Mouse (Mus musculus): ENCODE measurements at regions not wholly inside any gene's neighbourhood (a gene's known extent, or its start where the extent isn't known, plus 50 kb on each side); places are given as distances from the start of the nearest gene placed in this dataset.
"Not testable (repeated sequence)": the region's sequence is repeated elsewhere in the genome, so short reads cannot be mapped to it uniquely, and the experiment has no call there.

DNA sequence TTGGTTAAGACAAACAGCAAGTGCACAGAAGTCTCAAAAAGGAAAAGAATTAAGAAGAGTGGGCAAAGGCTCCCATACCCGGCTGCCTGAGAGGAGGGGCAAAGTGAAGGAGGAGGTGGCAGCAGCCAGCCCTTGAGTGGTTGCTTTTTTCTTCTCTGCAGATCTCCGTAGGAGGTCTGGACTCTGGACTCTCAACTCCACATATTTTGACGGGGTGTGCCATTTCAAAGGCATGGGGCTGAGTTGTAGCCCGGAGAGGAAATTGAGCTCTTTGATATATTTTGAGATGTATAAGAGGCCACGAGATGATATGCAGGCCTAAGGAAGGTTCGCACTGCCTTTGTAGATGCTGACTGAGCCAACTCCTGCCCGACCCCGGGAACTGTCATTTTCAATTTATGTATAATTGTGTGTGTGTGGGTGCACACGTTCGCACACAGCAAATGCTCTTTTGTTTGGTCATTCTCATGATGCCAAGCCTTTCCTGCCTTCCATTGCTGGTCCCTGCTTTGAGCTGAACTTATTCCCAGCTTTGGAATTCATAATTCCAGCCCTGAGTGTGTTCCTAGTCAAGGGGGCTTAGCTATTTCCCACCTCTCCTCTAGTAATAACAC, 56.4 kb downstream of the Cxcr4 start:
- intact Hi-C loops (cut with DNase I): no loop called here
- no peak for DNase-seq (ENCODE audit: low spot score in 2 of 2)

DNA sequence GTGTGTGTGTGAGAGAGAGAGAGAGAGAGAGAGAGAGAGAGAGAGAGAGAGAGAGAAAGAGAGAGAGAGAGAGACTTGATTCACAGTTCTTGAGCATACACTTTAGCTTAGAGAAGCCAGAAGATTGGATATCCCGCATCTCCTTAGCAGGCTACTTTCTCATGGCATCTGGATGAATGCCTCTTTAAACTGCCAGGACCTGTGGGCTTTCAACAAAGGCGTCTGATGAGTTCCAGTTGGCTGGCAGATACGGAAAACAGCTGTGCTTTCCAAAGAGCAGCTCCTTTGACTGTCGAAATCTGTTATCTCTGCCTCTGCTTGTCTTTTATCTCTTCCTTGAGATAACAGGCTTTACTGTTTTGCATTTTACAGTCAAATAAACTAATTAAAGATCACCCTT, 59.5 kb downstream of the Cxcr4 start:
- peak in 1 of 2 experiments; percentile 12 for DNase-seq (ENCODE audit: low spot score in 2 of 2)
- intact Hi-C loops (cut with DNase I): no loop called here

DNA sequence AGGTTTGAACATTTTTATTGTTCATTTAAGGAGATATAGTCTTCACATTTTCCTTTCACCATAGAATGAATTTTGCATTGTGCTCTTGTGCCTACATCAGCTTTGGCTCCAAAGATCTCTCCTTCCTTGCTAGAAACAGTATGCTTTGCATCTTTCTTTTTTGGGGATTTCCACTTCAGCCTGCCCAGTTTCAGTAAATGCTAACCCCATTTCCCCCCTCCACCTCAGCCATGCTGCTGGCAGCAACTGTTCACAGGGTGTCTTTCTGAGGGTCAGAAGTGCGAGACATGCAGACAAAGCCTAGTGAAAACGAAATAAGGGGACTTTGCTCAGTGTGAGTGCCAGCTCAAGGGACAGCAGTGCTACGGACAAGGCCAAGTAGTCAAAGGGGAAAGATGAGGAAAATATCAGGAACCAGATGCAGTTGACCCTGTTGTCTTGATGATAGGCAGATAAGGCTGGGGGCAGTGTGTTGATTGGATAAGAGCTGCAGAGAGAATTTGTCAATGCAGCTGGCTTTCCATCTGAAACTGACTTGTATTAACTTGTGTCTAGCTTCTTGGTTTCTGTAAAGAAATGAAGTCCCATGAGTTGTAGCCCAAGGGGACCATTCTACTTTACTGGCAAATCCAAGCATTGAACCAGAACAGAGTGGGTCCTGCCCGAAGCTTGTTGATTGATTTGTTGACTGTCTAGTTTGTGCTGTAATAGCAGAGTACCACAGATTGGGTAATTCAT, 62.1 kb downstream of the Cxcr4 start:
- intact Hi-C loops (cut with DNase I): no loop called here
- no peak for DNase-seq (ENCODE audit: low spot score in 2 of 2)

DNA sequence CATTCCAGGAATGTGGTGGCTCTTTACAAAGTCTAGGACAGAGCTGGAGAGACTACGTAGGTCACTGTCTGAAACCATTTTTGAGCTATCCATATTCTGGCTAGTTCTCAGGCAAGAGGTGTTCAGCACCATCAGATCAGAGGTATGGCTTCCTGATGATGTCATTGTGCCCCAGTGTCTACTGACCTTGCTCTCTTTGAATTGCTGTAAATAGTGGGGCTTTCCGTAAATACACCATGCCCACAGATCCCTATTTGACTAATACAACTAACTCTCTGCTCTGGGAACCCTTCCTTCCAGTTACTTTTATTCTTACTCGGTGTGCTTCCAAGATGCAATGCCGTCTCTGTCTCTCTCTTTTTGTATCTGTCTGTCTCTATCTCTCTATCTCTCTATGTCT, 72.9 kb downstream of the Cxcr4 start:
- intact Hi-C loops (cut with DNase I): no loop called here
- DNase-seq (ENCODE audit: low spot score in 2 of 2): no peak

DNA sequence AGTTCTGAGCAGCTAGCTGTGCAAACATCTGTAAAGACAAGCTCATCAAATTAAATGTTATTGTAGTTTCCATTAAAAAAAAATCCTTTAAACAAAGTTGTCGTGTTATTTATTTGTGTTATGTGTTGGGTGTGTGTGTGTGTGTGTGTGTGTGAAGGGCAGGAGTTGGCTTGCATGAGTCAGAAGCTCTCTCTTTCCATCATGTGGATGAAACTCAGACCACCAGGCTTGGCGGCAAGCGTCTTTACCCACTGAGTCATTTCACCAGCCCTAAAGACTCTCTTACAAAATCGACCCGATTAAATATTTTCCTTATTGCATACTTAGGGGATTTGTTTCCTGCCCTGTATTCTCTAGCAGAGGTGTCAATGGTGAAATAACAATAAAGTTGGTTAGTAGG, 73.6 kb downstream of the Cxcr4 start:
- intact Hi-C loops (cut with DNase I): no loop called here
- DNase-seq (ENCODE audit: low spot score in 2 of 2): no peak

DNA sequence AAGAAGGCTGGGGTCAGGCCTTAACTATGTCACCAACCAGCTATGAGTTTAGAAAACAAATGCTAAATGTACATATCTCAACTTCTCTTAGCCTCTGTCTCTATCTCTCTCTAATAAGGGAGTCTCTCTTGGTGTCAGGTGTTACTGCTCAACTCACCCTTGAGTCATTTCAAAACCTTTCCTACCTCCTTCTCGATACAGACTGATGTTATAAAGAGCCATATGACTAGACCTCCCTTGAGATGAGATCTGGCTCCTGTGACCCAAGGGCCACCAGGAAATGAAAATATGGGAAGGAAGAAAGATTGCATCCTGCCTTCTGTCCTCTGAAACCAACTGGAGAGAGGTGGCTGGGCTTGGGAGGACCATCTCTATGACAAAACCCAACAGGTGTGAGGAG, 74.7 kb downstream of the Cxcr4 start:
- intact Hi-C loops (cut with DNase I): no loop called here
- no peak for DNase-seq (ENCODE audit: low spot score in 2 of 2)

DNA sequence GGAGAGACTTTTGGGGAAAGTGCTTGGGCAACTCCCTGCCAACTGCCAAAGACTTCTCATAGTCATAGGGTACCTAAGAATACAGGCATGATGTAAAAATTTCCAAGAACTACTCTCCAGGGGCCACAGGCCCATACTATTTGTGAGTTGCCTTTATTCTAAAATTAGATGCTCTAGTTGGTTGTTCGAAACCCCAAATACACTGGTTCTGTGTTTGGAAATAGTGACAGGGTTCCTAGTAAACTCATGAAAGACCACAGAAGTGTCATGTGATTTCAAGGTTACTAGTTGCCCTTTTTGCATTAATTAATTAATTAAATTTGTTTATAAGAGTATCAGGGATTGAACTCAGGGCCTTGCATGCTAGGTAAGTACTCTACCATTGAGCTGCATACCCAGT, 77.8 kb downstream of the Cxcr4 start:
- no peak for DNase-seq (ENCODE audit: low spot score in 2 of 2)
- intact Hi-C loops (cut with DNase I): no loop called here

DNA sequence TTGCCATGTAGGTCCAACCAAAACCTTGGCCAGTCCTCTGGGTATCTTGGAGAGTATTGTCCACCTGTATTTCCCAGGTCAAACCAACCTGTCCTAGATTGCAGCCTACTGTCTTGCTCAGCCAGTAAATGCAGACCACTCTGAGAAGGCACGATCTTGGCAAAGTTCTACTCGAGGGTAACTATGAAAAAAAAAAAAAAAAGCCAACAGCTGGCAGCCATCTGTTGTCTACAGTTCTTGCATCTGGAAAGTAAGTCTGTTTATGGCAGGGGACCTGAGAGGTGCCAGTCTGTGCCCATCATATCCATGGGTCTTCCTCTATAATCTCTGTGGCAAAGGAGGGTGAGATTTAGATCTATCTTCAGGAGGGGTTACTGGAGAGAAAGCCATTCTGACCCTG, 78.2 kb downstream of the Cxcr4 start:
- intact Hi-C loops (cut with DNase I): no loop called here
- DNase-seq (ENCODE audit: low spot score in 2 of 2): no peak

DNA sequence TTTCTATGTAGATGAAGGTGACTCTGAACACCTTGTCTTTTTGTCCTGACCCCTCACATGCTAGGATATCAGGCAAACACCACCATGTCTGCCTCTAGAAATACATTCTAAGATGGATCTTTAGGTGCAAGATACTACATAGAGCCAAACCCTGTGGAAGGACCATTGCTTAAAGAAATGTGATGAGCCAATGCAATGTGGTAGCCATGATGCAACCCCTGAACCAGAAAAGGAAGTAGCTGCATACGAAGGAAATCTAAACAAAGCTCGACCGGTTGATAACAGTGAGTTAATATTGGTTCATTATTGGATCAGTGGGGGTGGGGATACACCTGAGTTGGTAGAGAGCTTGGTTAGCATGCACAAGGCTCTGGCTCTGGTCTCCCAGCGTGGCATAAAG, 78.9 kb downstream of the Cxcr4 start:
- intact Hi-C loops (cut with DNase I): no loop called here
- DNase-seq (ENCODE audit: low spot score in 2 of 2): no peak

DNA sequence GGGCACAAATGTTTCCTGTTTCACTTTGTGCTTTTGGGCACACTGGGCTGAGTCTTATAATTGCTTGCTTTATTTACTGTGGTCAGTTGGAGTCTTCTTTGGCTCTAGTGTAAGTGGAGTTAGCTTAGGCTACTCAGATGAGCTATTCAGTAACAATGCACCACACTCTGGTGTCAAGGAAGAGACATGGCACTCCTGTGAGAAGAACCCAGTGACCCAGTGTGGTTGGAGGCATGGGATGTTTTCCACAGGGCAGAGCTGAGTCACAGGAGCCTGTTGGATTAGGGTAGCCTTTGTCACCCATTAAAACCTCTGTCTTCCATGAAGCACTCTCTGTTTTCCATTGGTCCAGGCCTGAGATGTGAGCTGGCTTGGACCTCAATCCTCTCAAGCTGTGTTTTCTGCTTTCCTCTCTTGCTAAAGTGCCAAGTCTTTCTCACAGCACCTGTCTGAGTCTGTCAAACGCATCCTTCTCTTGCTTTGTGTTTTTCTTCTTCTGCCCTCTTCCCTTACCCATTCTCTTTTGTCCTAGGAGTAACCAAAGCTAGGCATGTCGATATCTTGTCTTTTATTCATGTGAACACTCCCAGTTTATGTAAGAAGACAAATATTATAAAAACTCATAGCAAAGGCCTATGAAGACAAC, 83.2 kb downstream of the Cxcr4 start:
- DNase-seq (ENCODE audit: low spot score in 2 of 2): no peak
- intact Hi-C loops (cut with DNase I): no loop called here

DNA sequence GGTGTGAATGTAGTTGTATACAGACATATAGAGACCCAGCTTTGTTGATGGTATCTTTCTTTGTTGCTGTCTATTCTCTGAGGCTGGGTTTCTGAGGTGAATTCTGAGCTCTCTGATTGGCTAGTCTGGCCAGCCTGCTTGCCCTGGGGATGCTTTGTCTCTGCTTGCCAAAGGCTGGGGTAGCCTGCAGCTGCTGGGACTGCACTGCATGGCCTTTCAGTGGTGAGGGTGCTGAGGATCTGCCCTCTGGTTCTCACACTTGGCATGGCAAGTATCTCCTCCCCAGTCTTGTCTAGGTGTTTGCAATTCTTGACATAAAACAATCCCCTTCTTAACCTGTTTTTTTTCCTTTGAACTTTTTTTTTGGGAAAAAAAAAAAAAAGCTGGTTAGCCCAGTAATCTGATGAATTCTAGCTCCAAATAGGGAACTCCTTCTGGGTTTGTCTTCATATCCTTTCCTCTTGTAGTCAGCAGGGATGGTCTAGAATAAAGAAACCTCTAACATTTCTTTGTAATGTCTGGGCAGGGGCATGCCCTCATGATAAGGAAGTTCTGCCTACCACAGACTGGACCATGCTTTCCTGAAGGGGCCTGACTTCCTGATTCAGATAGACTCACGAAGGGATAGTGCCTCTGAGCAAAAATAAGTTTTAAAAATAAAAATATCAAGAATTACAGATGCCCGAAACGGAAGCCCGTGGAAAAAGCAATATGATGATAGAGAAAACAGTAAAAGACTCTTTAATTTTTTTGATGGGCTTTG, 85.4 kb downstream of the Cxcr4 start:
- intact Hi-C loops (cut with DNase I): no loop called here
- DNase-seq (ENCODE audit: low spot score in 2 of 2): no peak

DNA sequence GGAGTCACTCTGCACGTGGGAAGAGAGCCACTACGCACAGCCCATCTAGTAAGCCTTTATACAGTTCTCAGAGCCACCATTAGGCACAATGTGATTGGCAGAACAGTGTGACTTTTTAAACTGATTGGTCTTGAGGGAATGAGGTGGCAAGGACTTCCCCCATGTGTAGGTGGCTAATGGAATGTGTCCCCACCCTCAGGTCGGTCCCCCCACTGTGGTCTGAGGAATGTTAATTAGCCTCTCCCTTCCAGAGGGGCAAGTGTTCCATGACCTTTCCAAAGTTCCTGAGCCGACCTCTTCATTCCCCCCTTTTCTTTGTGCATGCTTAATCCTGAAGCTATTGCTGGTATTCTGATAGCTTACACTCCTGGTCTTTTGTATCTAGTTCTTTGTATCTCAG, 87.2 kb upstream of the Dars start:
- intact Hi-C loops (cut with DNase I): no loop called here
- DNase-seq (ENCODE audit: low spot score in 2 of 2): no peak

DNA sequence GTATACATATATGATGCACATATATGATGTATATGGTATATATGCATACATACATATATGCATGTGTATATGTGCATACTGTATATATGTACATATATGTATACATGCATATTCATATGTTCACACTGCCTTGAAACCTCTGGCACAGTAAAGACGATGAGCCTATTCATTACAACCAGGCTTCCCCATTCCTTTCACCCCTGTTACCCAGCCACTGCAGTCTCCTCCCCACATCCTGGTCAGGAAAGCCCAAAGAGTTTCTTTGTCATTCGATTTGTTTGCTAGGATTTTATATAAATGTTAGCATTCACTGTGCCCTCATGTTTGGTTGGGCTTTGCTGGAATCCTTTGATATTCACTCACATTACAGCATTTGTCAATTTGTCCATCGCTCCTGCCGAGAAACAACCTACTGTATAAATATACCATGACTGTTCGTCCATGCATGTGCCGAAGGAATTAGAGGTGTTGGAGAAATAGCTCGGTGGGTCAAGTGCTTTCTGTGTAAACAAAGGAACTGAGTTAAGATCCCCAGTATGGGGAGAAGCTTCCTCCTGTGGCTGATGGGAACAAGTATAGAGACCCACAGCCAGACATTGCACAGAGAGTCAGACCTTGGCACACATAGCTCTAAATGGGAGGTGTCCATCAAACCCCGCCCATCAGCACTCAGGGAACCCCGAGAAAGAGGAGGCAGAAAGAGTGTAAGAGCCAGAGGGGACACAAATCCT, 81.0 kb upstream of the Dars start:
- no peak for DNase-seq (ENCODE audit: low spot score in 2 of 2)
- intact Hi-C loops (cut with DNase I): no loop called here

DNA sequence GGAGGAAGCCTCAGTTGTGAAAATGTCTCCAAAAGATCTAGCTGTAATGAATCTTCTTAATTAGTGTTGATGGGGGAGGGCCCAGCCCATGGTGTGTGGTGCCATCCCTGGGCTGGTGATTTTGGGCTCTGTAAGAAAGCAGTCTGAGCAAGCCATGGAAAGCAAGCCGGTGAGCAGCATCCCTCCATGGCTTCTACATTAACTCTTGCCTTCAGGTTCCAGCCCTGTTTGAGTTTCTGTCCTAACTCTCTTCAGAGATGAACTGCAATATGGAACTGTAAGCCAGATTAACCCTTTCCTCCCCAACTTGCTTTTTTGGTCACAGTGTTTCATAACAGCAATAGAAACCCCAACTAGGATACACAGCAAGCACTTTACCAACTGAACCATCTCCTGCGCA, 75.1 kb upstream of the Dars start:
- intact Hi-C loops (cut with DNase I): no loop called here
- no peak for DNase-seq (ENCODE audit: low spot score in 2 of 2)

DNA sequence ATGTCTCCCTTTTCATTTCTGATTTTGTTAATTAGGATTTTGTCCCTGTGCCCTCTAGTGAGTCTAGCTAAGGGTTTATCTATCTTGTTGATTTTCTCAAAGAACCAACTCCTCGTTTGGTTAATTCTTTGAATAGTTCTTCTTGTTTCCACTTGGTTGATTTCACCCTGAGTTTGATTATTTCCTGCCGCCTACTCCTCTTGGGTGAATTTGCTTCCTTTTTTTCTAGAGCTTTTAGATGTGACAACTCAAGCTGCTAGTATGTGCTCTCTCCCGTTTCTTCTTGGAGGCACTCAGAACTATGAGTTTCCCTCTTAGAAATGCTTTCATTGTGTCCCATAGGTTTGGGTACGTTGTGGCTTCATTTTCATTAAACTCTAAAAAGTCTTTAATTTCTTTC, 70.0 kb upstream of the Dars start:
- intact Hi-C loops (cut with DNase I); DNase-seq (ENCODE audit: low spot score in 2 of 2): not testable (repeated sequence)

DNA sequence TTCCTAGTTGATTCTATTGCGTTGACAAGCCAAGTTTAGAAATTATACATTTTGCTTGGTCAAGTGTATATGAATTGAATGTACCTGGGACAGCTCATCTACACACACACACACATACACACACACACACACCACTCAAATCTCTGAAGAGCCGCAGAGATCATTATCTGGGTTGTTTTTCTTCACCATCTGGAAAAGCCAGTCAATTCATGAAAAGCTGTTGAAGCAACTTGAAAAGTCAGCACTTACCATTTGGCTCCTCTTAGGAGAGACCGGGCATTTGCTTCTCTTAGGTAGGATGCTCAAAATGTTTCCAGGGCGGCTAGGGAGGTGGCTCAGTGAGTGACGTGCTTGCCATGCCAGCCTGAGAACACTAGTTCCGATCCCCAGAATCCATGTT, 61.2 kb upstream of the Dars start:
- intact Hi-C loops (cut with DNase I): no loop called here
- no peak for DNase-seq (ENCODE audit: low spot score in 2 of 2)

DNA sequence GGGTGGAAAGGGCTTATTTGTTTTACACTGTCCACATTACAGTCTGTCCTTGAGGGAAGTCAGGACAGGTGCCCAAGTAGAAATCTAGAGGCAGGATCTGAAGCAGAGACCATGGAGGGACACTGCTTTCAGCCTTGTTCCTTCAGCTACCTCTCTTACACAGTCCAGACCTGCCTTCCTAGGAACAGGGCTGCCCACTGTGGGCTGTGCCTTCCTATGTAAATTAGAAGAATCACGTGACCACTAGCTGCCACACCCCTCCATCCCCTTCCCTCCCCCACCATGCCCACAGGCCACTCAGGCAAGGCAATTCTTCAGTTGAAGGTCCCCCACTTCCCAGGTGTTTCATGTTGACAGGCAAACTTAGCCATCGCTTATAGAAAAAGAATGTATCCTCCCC, 60.5 kb upstream of the Dars start:
- no peak for DNase-seq (ENCODE audit: low spot score in 2 of 2)
- intact Hi-C loops (cut with DNase I): no loop called here

DNA sequence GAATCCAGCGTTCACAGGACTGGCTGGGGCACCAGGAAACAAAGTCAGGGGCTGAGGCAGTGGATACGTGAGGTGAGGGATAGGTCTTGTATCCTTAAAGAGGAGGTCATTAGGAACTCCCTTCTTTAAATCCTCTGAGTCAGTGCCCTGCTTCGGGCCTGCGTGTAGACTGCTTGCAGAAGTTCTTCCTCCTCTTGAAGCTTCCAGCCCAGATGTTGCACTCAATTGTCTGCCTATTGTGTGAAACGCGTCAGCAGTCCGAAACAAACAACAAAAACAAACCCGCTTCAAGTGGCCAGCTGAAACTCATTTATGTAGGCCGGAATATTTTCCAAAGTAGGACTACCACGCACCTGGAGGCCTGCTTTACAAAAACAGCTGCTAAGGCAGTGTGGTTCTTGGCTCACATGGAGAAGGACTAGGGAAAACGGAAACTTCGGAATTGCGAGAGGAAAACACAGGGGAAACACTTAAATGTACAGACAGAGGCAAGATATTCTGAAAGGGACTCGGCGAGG, 55.6 kb upstream of the Dars start:
- no peak for DNase-seq (ENCODE audit: low spot score in 2 of 2)
- intact Hi-C loops (cut with DNase I): no loop called here

DNA sequence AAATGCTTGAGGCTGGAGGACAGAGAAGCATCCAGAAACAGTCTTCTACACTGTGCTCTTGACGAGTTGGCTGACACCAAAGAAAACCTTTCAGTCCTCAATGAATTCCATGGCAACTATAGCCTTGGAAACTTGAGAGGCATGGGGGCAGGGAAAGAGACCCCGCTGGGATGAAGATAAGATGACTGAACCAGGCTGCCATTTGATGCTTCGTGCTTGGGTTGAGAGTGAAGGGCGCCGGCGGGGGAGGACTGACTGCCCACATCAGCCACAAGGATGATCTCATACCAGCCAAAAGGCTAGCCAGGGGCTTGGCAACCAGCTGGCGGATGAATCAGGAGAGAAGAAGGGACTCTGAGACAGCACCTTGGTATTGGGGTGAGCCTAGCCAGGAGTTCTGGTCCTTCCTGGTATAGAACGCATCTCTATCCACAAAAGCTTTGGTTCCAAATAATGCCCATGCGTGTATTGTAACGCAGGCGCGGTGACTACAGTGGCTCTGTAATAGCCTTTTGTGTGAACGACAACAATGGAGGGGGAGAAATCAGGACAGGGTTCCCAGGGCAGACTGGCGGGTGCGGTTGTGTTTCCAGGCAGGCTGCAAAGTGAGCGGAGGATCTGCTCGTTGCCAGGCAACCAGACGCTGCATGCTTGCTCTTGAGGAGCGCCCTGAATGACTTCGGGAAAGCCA, 55.0 kb upstream of the Dars start:
- intact Hi-C loops (cut with DNase I): no loop called here
- peak; percentile 76 to 87 for DNase-seq (ENCODE audit: low spot score in 2 of 2)

All from left cerebral cortex, postnatal 14 days (tissue).